Mouse (Mus musculus) midbrain, embryonic 14.5 days (tissue): Measurements from ENCODE around the gene Gimap3. TPM values are rescaled to one million over a fixed set of nuclear protein-coding genes. Genes with fewer than 3 reads are reported as not detected.

Source experiments
- ATAC-seq: fragments of 200-750 bp; cut with Nextera tagmentation; 2 replicates; pipeline ENCODE4 v1.8.0; 2017; ENCODE audit warnings: moderate number of reproducible peaks, moderate library complexity; ENCODE audit not compliant: low FRiP score, low TSS enrichment
- DNase-seq: peaks from one replicate; pipeline ENCODE4 v3.0.0-alpha.2; 2015
- H3K27ac ChIP-seq: fragments of 300-500 bp; sonication (generic); replicated peaks from 2 replicates; pipeline ENCODE4 v1.5.1; 2014; ENCODE audit warnings: mild to moderate bottlenecking, low read depth, low read length, moderate library complexity
- H3K27me3 ChIP-seq: fragments of 300-500 bp; sonication (generic); 2 replicates; pipeline ENCODE4 v1.6.1; 2014; ENCODE audit warnings: low read length, control low read depth, mixed read lengths; ENCODE audit not compliant: control insufficient read depth, insufficient read depth
- H3K36me3 ChIP-seq: fragments of 300-500 bp; sonication (generic); 2 replicates; pipeline ENCODE4 v1.6.1; 2014; ENCODE audit warnings: low read length, control low read depth; ENCODE audit not compliant: control insufficient read depth, insufficient read depth
- H3K4me1 ChIP-seq: fragments of 300-500 bp; sonication (generic); 2 replicates; pipeline ENCODE4 v1.6.1; 2014; ENCODE audit warnings: mild to moderate bottlenecking, antibody characterized with exemption, low read length, control low read depth; ENCODE audit not compliant: control insufficient read depth, insufficient read depth
- H3K4me2 ChIP-seq: fragments of 300-500 bp; sonication (generic); 2 replicates; pipeline ENCODE4 v1.6.1; 2014; ENCODE audit warnings: mild to moderate bottlenecking, low read length, moderate library complexity
- H3K4me3 ChIP-seq: fragments of 300-500 bp; sonication (generic); replicated peaks from 2 replicates; pipeline ENCODE4 v1.5.1; 2014; ENCODE audit warnings: low read depth, low read length
- H3K9ac ChIP-seq: fragments of 300-500 bp; sonication (generic); replicated peaks from 2 replicates; pipeline ENCODE4 v1.6.1; 2014; ENCODE audit warnings: mild to moderate bottlenecking, low read length, moderate library complexity
- H3K9me3 ChIP-seq: fragments of 300-500 bp; sonication (generic); 2 replicates; pipeline ENCODE4 v1.6.1; 2016; ENCODE audit warnings: low read length, control low read depth, mixed read lengths; ENCODE audit not compliant: control insufficient read depth
- WGBS: fragments of 180-500 bp; shearing (Covaris S2); extraction: QIAGEN DNeasy Blood & Tissue Kit; methylation state at CpG from one replicate; pipeline ENCODE4 v1.1.7; 2014; 5-methylcytosine and 5-hydroxymethylcytosine counted together
- polyA plus RNA-seq: library from polyadenylated mRNA; unstranded; fragments of >200 nt; fragmentation: Nextera tagmentation; extraction: Ambion mirVana; gene quantifications from 2 replicates; pipeline ENCODE4 v1.2.1, GENCODE M21; 2014

Gene Gimap3
- polyA plus RNA-seq, 1 experiment from 2014 or later: not detected

- no peak for ATAC-seq
- no peak overlapping the region for H3K27ac ChIP-seq
- H3K9ac ChIP-seq: no peak overlapping the region
Observed at GRCm38 (mm10) chr6:48785601-48786000, 14.9 kb upstream of the Gimap3 start.

GRCm38 (mm10) chr6:48785189-48785588 lies 14.5 kb upstream of the Gimap3 start:
- no peak for DNase-seq
- no peak overlapping the region for H3K27ac ChIP-seq

More at GRCm38 (mm10) chr6:48785601-48786000, 14.9 kb upstream of the Gimap3 start:
- Histone ChIP-seq H3K36me3 (no peaks in the 10 kb centered on the region), H3K4me1 (no peaks in the 10 kb centered on the region), H3K9me3 (no peaks in the 10 kb centered on the region), H3K27me3 (no peaks in the 10 kb centered on the region), H3K4me2 (no peak overlapping the region), H3K4me3 (no peak overlapping the region)
- DNase-seq: no peak
- 77% methylated on average over 2 of the region's 2 CpGs for WGBS

GRCm38 (mm10) chr6:48784406-48784805 lies 13.8 kb upstream of the Gimap3 start:
- WGBS: 79% methylated on average over 1 of the region's 1 CpGs
- Histone ChIP-seq H3K9me3 (no peaks in the 10 kb centered on the region), H3K27me3 (no peaks in the 10 kb centered on the region), H3K4me1 (no peaks in the 10 kb centered on the region), H3K4me2 (no peak overlapping the region), H3K4me3 (no peak overlapping the region), H3K27ac (no peak overlapping the region), H3K36me3 (no peaks in the 10 kb centered on the region), H3K9ac (no peak overlapping the region)
- ATAC-seq: no peak
- no peak for DNase-seq

More at GRCm38 (mm10) chr6:48785189-48785588, 14.5 kb upstream of the Gimap3 start:
- no peaks in the 10 kb centered on the region for H3K36me3 ChIP-seq
- no peak overlapping the region for H3K4me2 ChIP-seq
- no peaks in the 10 kb centered on the region for H3K9me3 ChIP-seq
- H3K9ac ChIP-seq: no peak overlapping the region
- ATAC-seq: no peak
- WGBS: 89% methylated on average over 1 of the region's 1 CpGs
- H3K4me1 ChIP-seq: no peaks in the 10 kb centered on the region
- H3K4me3 ChIP-seq: no peak overlapping the region
- H3K27me3 ChIP-seq: no peaks in the 10 kb centered on the region

GRCm38 (mm10) chr6:48772030-48772429 lies 1.4 kb upstream of the Gimap3 start:
- WGBS: 9% methylated on average over 8 of the region's 8 CpGs
- H3K27ac ChIP-seq: no peak overlapping the region
- H3K9ac ChIP-seq: no peak overlapping the region
- no peaks in the 10 kb centered on the region for H3K4me1 ChIP-seq
- H3K4me3 ChIP-seq: no peak overlapping the region
- ATAC-seq (peak; percentile 57; the same call in 1 of the 2 replicates), DNase-seq (peak; percentile 89)
- no peaks in the 10 kb centered on the region for H3K36me3 ChIP-seq
- H3K9me3 ChIP-seq: no peaks in the 10 kb centered on the region
- H3K27me3 ChIP-seq: no peaks in the 10 kb centered on the region
- H3K4me2 ChIP-seq: no peak overlapping the region

- no peak overlapping the region for H3K4me3 ChIP-seq
- no peaks in the 10 kb centered on the region for H3K27me3 ChIP-seq
- H3K4me2 ChIP-seq: no peak overlapping the region
- DNase-seq: no peak
- ATAC-seq: no peak
- H3K4me1 ChIP-seq: no peaks in the 10 kb centered on the region
- no peaks in the 10 kb centered on the region for H3K36me3 ChIP-seq
- 90% methylated on average over 3 of the region's 3 CpGs for WGBS
- H3K9me3 ChIP-seq: no peaks in the 10 kb centered on the region
- H3K9ac ChIP-seq: no peak overlapping the region
- H3K27ac ChIP-seq: no peak overlapping the region
Observed at GRCm38 (mm10) chr6:48768933-48769332, 1.7 kb downstream of the Gimap3 start.

- Histone ChIP-seq H3K36me3 (no peaks in the 10 kb centered on the region), H3K4me1 (no peaks in the 10 kb centered on the region), H3K27ac (no peak overlapping the region), H3K4me3 (no peak overlapping the region), H3K4me2 (no peak overlapping the region), H3K27me3 (no peaks in the 10 kb centered on the region), H3K9ac (no peak overlapping the region), H3K9me3 (no peaks in the 10 kb centered on the region)
- ATAC-seq (no peak), DNase-seq (no peak)
- WGBS: 70% methylated on average over 9 of the region's 9 CpGs
Observed at GRCm38 (mm10) chr6:48768178-48768869, 2.3 kb downstream of the Gimap3 start.

GRCm38 (mm10) chr6:48764496-48764895 lies 6.2 kb downstream of the Gimap3 start:
- Histone ChIP-seq H3K36me3 (no peaks in the 10 kb centered on the region), H3K4me2 (no peak overlapping the region), H3K9me3 (no peaks in the 10 kb centered on the region), H3K27ac (no peak overlapping the region), H3K9ac (no peak overlapping the region), H3K4me3 (no peak overlapping the region), H3K4me1 (no peaks in the 10 kb centered on the region), H3K27me3 (no peaks in the 10 kb centered on the region)
- WGBS: 96% methylated on average over 10 of the region's 10 CpGs
- DNase-seq (no peak), ATAC-seq (no peak)

GRCm38 (mm10) chr6:48763567-48764270 lies 6.9 kb downstream of the Gimap3 start:
- ATAC-seq (no peak), DNase-seq (peak; percentile 36)
- 74% methylated on average over 7 of the region's 7 CpGs for WGBS

More at GRCm38 (mm10) chr6:48763567-48764270, 6.9 kb downstream of the Gimap3 start:
- H3K4me1 ChIP-seq: no peaks in the 10 kb centered on the region
- no peaks in the 10 kb centered on the region for H3K27me3 ChIP-seq
- no peaks in the 10 kb centered on the region for H3K9me3 ChIP-seq
- no peaks in the 10 kb centered on the region for H3K36me3 ChIP-seq
- H3K27ac ChIP-seq: no peak overlapping the region
- no peak overlapping the region for H3K4me3 ChIP-seq
- H3K9ac ChIP-seq: no peak overlapping the region
- no peak overlapping the region for H3K4me2 ChIP-seq
